Mouse (Mus musculus): ENCODE data around the gene Naglu. TPM values are rescaled to one million over a fixed set of nuclear protein-coding genes. Genes with fewer than 3 reads are reported as not detected.

Naglu gene
- polyA plus RNA-seq, 1 experiment from 2014 or later: 5.2 TPM

Small RNA genes within 50 kb of the gene (microRNA-seq; reads per million reads assigned to microRNA genes)
- not detected for gene Mir6928

Other genes with a start within 250 kb of the Naglu start
- gene Stat5b, start 219.3 kb upstream of the Naglu start, polyA plus RNA-seq (2014; fragmentation: Nextera tagmentation; extraction: Ambion mirVana): 16.9 and 19.7 TPM in 2 replicates
- gene Stat5a, start 210.7 kb upstream of the Naglu start, polyA plus RNA-seq (2014; fragmentation: Nextera tagmentation; extraction: Ambion mirVana): 1.9 and 2.0 TPM in 2 replicates
- gene Stat3, start 130.5 kb upstream of the Naglu start, polyA plus RNA-seq (2014; fragmentation: Nextera tagmentation; extraction: Ambion mirVana): 37.1 and 39.4 TPM in 2 replicates
- gene Cavin1, start 99.1 kb upstream of the Naglu start, polyA plus RNA-seq (2014; fragmentation: Nextera tagmentation; extraction: Ambion mirVana): 10.2 and 13.3 TPM in 2 replicates
- 27.1 and 32.0 TPM in 2 replicates for gene Atp6v0a1, start 60.6 kb upstream of the Naglu start, polyA plus RNA-seq (2014; fragmentation: Nextera tagmentation; extraction: Ambion mirVana)
- gene Hsd17b1, start 8.4 kb downstream of the Naglu start, polyA plus RNA-seq (2014; fragmentation: Nextera tagmentation; extraction: Ambion mirVana): 0.15 TPM in 1 of 2 replicates, not detected in the other
- gene Coasy, start 12.6 kb downstream of the Naglu start, polyA plus RNA-seq (2014; fragmentation: Nextera tagmentation; extraction: Ambion mirVana): 40.5 and 49.4 TPM in 2 replicates
- 40.6 and 48.9 TPM in 2 replicates for gene Mlx, start 17.3 kb downstream of the Naglu start, polyA plus RNA-seq (2014; fragmentation: Nextera tagmentation; extraction: Ambion mirVana)
- gene Psmc3ip, start 25.4 kb downstream of the Naglu start, polyA plus RNA-seq (2014; fragmentation: Nextera tagmentation; extraction: Ambion mirVana): 71.1 and 71.6 TPM in 2 replicates
- gene Retreg3, start 49.9 kb downstream of the Naglu start, polyA plus RNA-seq (2014; fragmentation: Nextera tagmentation; extraction: Ambion mirVana): 10.3 and 10.8 TPM in 2 replicates
- 113 and 119 TPM in 2 replicates for gene Tubg1, start 49.9 kb downstream of the Naglu start, polyA plus RNA-seq (2014; fragmentation: Nextera tagmentation; extraction: Ambion mirVana)
- gene Tubg2, start 85.9 kb downstream of the Naglu start, polyA plus RNA-seq (2014; fragmentation: Nextera tagmentation; extraction: Ambion mirVana): 4.8 and 5.0 TPM in 2 replicates
- 0.04 and 0.21 TPM in 2 replicates for gene Cntnap1, start 100.5 kb downstream of the Naglu start, polyA plus RNA-seq (2014; fragmentation: Nextera tagmentation; extraction: Ambion mirVana)
- gene Plekhh3, start 101.3 kb downstream of the Naglu start, polyA plus RNA-seq (2014; fragmentation: Nextera tagmentation; extraction: Ambion mirVana): 2.6 and 4.1 TPM in 2 replicates
- 0.13 TPM in 1 of 2 replicates, not detected in the other for gene Ccr10, start 105.4 kb downstream of the Naglu start, polyA plus RNA-seq (2014; fragmentation: Nextera tagmentation; extraction: Ambion mirVana)
- gene Ezh1, start 156.5 kb downstream of the Naglu start, polyA plus RNA-seq (2014; fragmentation: Nextera tagmentation; extraction: Ambion mirVana): 12.7 and 13.4 TPM in 2 replicates
- 60.4 and 67.2 TPM in 2 replicates for gene Ramp2, start 176.0 kb downstream of the Naglu start, polyA plus RNA-seq (2014; fragmentation: Nextera tagmentation; extraction: Ambion mirVana)
- gene Vps25, start 183.7 kb downstream of the Naglu start, polyA plus RNA-seq (2014; fragmentation: Nextera tagmentation; extraction: Ambion mirVana): 111 and 120 TPM in 2 replicates
- 7.0 and 8.1 TPM in 2 replicates for gene Wnk4, start 190.6 kb downstream of the Naglu start, polyA plus RNA-seq (2014; fragmentation: Nextera tagmentation; extraction: Ambion mirVana)
- 1.3 and 1.8 TPM in 2 replicates for gene Cntd1, start 209.0 kb downstream of the Naglu start, polyA plus RNA-seq (2014; fragmentation: Nextera tagmentation; extraction: Ambion mirVana)
- gene Coa3, start 209.1 kb downstream of the Naglu start, polyA plus RNA-seq (2014; fragmentation: Nextera tagmentation; extraction: Ambion mirVana): 191 and 204 TPM in 2 replicates
- gene Becn1, start 232.3 kb downstream of the Naglu start, polyA plus RNA-seq (2014; fragmentation: Nextera tagmentation; extraction: Ambion mirVana): 135 and 139 TPM in 2 replicates
- gene Psme3, start 246.2 kb downstream of the Naglu start, polyA plus RNA-seq (2014; fragmentation: Nextera tagmentation; extraction: Ambion mirVana): 158 and 164 TPM in 2 replicates

All from limb, embryonic 11.5 days (tissue).